Mouse (Mus musculus) left cerebral cortex, postnatal 36 days (tissue): Measurements from ENCODE around the gene Vps52. TPM values are rescaled to one million over a fixed set of nuclear protein-coding genes. Genes with fewer than 3 reads are reported as not detected.

Source experiments
- DNase-seq, 2 experiments: peaks; one replicate each; pipeline ENCODE4 v3.0.0; 2021 to 2022; ENCODE audit warnings: low spot score in 2 of 2, mixed read lengths in 1 of 2
- intact Hi-C: fragments of 180-260 bp; cut with DNase I; formaldehyde crosslinking; loops from one replicate; pipeline ENCODE4 v1.15.1; 2025
- total RNA-seq, 2 experiments: library from RNA; stranded (reverse); gene quantifications; 2 replicates each; pipeline ENCODE4 v1.2.3; 2021

Vps52 gene
- 10 to 100 TPM; 84.5 to 87.0 TPM for total RNA-seq

- DNase-seq: peak; percentile 93 to 94
- intact Hi-C loops: loop anchor here (1.0 kb wide), 1 partner anchor 15 kb away; the partner anchor contains the start of genes Pfdn6 and Wdr46
These were observed at the start of gene Vps52, which contains the start of gene Rps18 for GRCm38 (mm10) chr17:33955555-33956214. TSS of gene Vps52 (plus strand) at chr17:33955812. TSS of gene Rps18 (minus strand) at chr17:33956001.

GRCm38 (mm10) chr17:33908331-33909076 lies 47.1 kb upstream of the Vps52 start:
- intact Hi-C loops: no loop called here
- peak; percentile 65 to 73 for DNase-seq

GRCm38 (mm10) chr17:33909077-33909868 lies 46.3 kb upstream of the Vps52 start, which contains the start of gene Daxx:
TSS of gene Daxx (plus strand) at chr17:33909414.
- DNase-seq: peak; percentile 98 to 99
- intact Hi-C loops: no loop called here

- no peak for DNase-seq
- intact Hi-C loops: no loop called here
These were observed 45.8 kb upstream of the Vps52 start for GRCm38 (mm10) chr17:33909869-33910250.

- DNase-seq: no peak
- intact Hi-C loops: no loop called here
These were observed 45.1 kb upstream of the Vps52 start for GRCm38 (mm10) chr17:33910346-33911051.

- no peak for DNase-seq
- intact Hi-C loops: no loop called here
These were observed 44.4 kb upstream of the Vps52 start for GRCm38 (mm10) chr17:33911052-33911812.

- no peak for DNase-seq
- intact Hi-C loops: no loop called here
These were observed 43.7 kb upstream of the Vps52 start for GRCm38 (mm10) chr17:33911813-33912414.

GRCm38 (mm10) chr17:33913264-33913663 lies 42.3 kb upstream of the Vps52 start:
- intact Hi-C loops: no loop called here
- DNase-seq: no peak

- no peak for DNase-seq
- intact Hi-C loops: no loop called here
These were observed 41.7 kb upstream of the Vps52 start for GRCm38 (mm10) chr17:33913905-33914304.

GRCm38 (mm10) chr17:33914969-33915391 lies 40.6 kb upstream of the Vps52 start:
- no peak for DNase-seq
- intact Hi-C loops: no loop called here

- DNase-seq: peak; percentile 98
- intact Hi-C loops: no loop called here
These were observed 39.9 kb upstream of the Vps52 start, which contains the start of the genes Tapbp and Zbtb22 for GRCm38 (mm10) chr17:33915671-33916250. TSS of gene Tapbp (plus strand) at chr17:33915899. TSS of gene Zbtb22 (plus strand) at chr17:33915904.

GRCm38 (mm10) chr17:33916294-33916693 lies 39.3 kb upstream of the Vps52 start:
- intact Hi-C loops: no loop called here
- no peak for DNase-seq

GRCm38 (mm10) chr17:33916847-33917655 lies 38.6 kb upstream of the Vps52 start:
- no peak for DNase-seq
- intact Hi-C loops: no loop called here

- no peak for DNase-seq
- intact Hi-C loops: no loop called here
These were observed 37.8 kb upstream of the Vps52 start for GRCm38 (mm10) chr17:33917656-33918292.

- intact Hi-C loops: no loop called here
- DNase-seq: no peak
These were observed 37.1 kb upstream of the Vps52 start for GRCm38 (mm10) chr17:33918293-33919203.
